Mouse (Mus musculus): ENCODE results near the gene Prkg1. TPM values are rescaled to one million over a fixed set of nuclear protein-coding genes. Genes with fewer than 3 reads are reported as not detected.

Gene Prkg1
- 0.69 and 0.74 TPM in 2 replicates for polyA plus RNA-seq (2015; fragmentation: Nextera tagmentation; extraction: Ambion mirVana)

GRCm38 (mm10) chr19:31764801-31765340 lies at the start of gene Prkg1:
TSS of gene Prkg1 (minus strand) at chr19:31765033.
- Histone ChIP-seq H3K36me3 (replicated peaks; ENCODE audit: insufficient read depth, low read length) (no peaks in the 10 kb centered on the region), H3K4me3 (ENCODE audit: low read depth, low read length) (peak within 1 kb of the TSS; percentile 63), H3K27ac (ENCODE audit: low read depth) (peak within 1 kb of the TSS; percentile 55; the same call in 1 of the 2 replicates), H3K4me1 (ENCODE audit: insufficient read depth) (peaks cover 20% of the 10 kb centered on the region), H3K9me3 (ENCODE audit: low read length) (no peaks in the 10 kb centered on the region), H3K27me3 (ENCODE audit: insufficient read depth, low read length) (peaks cover 36% of the 10 kb centered on the region), H3K4me2 (ENCODE audit: low read depth, low read length) (peak within 1 kb of the TSS; percentile 93), H3K9ac (replicated peaks) (peak within 1 kb of the TSS; percentile 59)
- peak; percentile 17 for DNase-seq
- WGBS (ENCODE audit: insufficient replicate concordance): under 1% methylated on average over 23 of the region's 23 CpGs
- ATAC-seq: peak; percentile 37; the same call in 1 of the 2 replicates
- no peak for TF ChIP-seq EP300 (IDR thresholded peaks at IDR 0.05; ENCODE audit: low read depth)
- TF ChIP-seq CTCF (IDR thresholded peaks at IDR 0.05; ENCODE audit: low read depth): no peak

- Histone ChIP-seq H3K9ac (replicated peaks) (no peak overlapping the region), H3K27ac (ENCODE audit: low read depth) (no peak overlapping the region), H3K4me3 (ENCODE audit: low read depth, low read length) (no peak overlapping the region), H3K27me3 (ENCODE audit: insufficient read depth, low read length) (no peaks in the 10 kb centered on the region), H3K4me2 (ENCODE audit: low read depth, low read length) (no peak overlapping the region), H3K36me3 (replicated peaks; ENCODE audit: insufficient read depth, low read length) (no peaks in the 10 kb centered on the region), H3K4me1 (ENCODE audit: insufficient read depth) (no peaks in the 10 kb centered on the region), H3K9me3 (ENCODE audit: low read length) (no peaks in the 10 kb centered on the region)
- no peak for ATAC-seq
- TF ChIP-seq CTCF (IDR thresholded peaks at IDR 0.05; ENCODE audit: low read depth): no peak
- no peak for TF ChIP-seq EP300 (IDR thresholded peaks at IDR 0.05; ENCODE audit: low read depth)
- WGBS (ENCODE audit: insufficient replicate concordance): 41% methylated on average over 4 of the region's 4 CpGs
- DNase-seq: no peak
Measured at GRCm38 (mm10) chr19:31813087-31813486, 48.3 kb upstream of the Prkg1 start.

- H3K27me3 ChIP-seq (ENCODE audit: insufficient read depth, low read length): no peaks in the 10 kb centered on the region
- TF ChIP-seq CTCF (IDR thresholded peaks at IDR 0.05; ENCODE audit: low read depth) (peak; percentile 53), EP300 (IDR thresholded peaks at IDR 0.05; ENCODE audit: low read depth) (no peak)
- H3K4me3 ChIP-seq (ENCODE audit: low read depth, low read length): no peak overlapping the region
- no peak for DNase-seq
- no peak overlapping the region for H3K27ac ChIP-seq (ENCODE audit: low read depth)
- no peaks in the 10 kb centered on the region for H3K9me3 ChIP-seq (ENCODE audit: low read length)
- ATAC-seq: no peak
- H3K36me3 ChIP-seq (replicated peaks; ENCODE audit: insufficient read depth, low read length): no peaks in the 10 kb centered on the region
- WGBS (ENCODE audit: insufficient replicate concordance): 28% methylated on average over 5 of the region's 5 CpGs
- no peaks in the 10 kb centered on the region for H3K4me1 ChIP-seq (ENCODE audit: insufficient read depth)
- no peak overlapping the region for H3K9ac ChIP-seq (replicated peaks)
- no peak overlapping the region for H3K4me2 ChIP-seq (ENCODE audit: low read depth, low read length)
Measured at GRCm38 (mm10) chr19:31811371-31811770, 46.5 kb upstream of the Prkg1 start.

GRCm38 (mm10) chr19:31805391-31805790 lies 40.6 kb upstream of the Prkg1 start:
- TF ChIP-seq EP300 (IDR thresholded peaks at IDR 0.05; ENCODE audit: low read depth) (no peak), CTCF (IDR thresholded peaks at IDR 0.05; ENCODE audit: low read depth) (no peak)
- Histone ChIP-seq H3K4me1 (ENCODE audit: insufficient read depth) (no peaks in the 10 kb centered on the region), H3K36me3 (replicated peaks; ENCODE audit: insufficient read depth, low read length) (no peaks in the 10 kb centered on the region), H3K27ac (ENCODE audit: low read depth) (no peak overlapping the region), H3K27me3 (ENCODE audit: insufficient read depth, low read length) (no peaks in the 10 kb centered on the region), H3K4me3 (ENCODE audit: low read depth, low read length) (no peak overlapping the region), H3K9ac (replicated peaks) (no peak overlapping the region), H3K9me3 (ENCODE audit: low read length) (peaks cover 3% of the 10 kb centered on the region; the same call in 1 of the 2 replicates), H3K4me2 (ENCODE audit: low read depth, low read length) (no peak overlapping the region)
- 74% methylated on average over 7 of the region's 7 CpGs for WGBS (ENCODE audit: insufficient replicate concordance)
- DNase-seq (no peak), ATAC-seq (no peak)

GRCm38 (mm10) chr19:31795485-31796046 lies 30.7 kb upstream of the Prkg1 start:
- H3K4me1 ChIP-seq (ENCODE audit: insufficient read depth): no peaks in the 10 kb centered on the region
- DNase-seq: no peak
- no peak for ATAC-seq
- no peak overlapping the region for H3K9ac ChIP-seq (replicated peaks)
- no peak overlapping the region for H3K4me3 ChIP-seq (ENCODE audit: low read depth, low read length)
- H3K27me3 ChIP-seq (ENCODE audit: insufficient read depth, low read length): no peaks in the 10 kb centered on the region
- no peaks in the 10 kb centered on the region for H3K36me3 ChIP-seq (replicated peaks; ENCODE audit: insufficient read depth, low read length)
- no peaks in the 10 kb centered on the region for H3K9me3 ChIP-seq (ENCODE audit: low read length)
- 71% methylated on average over 9 of the region's 9 CpGs for WGBS (ENCODE audit: insufficient replicate concordance)
- H3K4me2 ChIP-seq (ENCODE audit: low read depth, low read length): no peak overlapping the region
- TF ChIP-seq EP300 (IDR thresholded peaks at IDR 0.05; ENCODE audit: low read depth) (no peak), CTCF (IDR thresholded peaks at IDR 0.05; ENCODE audit: low read depth) (no peak)
- no peak overlapping the region for H3K27ac ChIP-seq (ENCODE audit: low read depth)

GRCm38 (mm10) chr19:31791724-31792123 lies 26.9 kb upstream of the Prkg1 start:
- no peaks in the 10 kb centered on the region for H3K9me3 ChIP-seq (ENCODE audit: low read length)
- WGBS (ENCODE audit: insufficient replicate concordance): 49% methylated on average over 3 of the region's 3 CpGs
- no peak for DNase-seq
- H3K36me3 ChIP-seq (replicated peaks; ENCODE audit: insufficient read depth, low read length): no peaks in the 10 kb centered on the region
- no peak for ATAC-seq
- H3K9ac ChIP-seq (replicated peaks): no peak overlapping the region
- no peak for TF ChIP-seq CTCF (IDR thresholded peaks at IDR 0.05; ENCODE audit: low read depth)
- TF ChIP-seq EP300 (IDR thresholded peaks at IDR 0.05; ENCODE audit: low read depth): no peak
- no peak overlapping the region for H3K4me3 ChIP-seq (ENCODE audit: low read depth, low read length)
- H3K27ac ChIP-seq (ENCODE audit: low read depth): no peak overlapping the region
- no peak overlapping the region for H3K4me2 ChIP-seq (ENCODE audit: low read depth, low read length)
- no peaks in the 10 kb centered on the region for H3K27me3 ChIP-seq (ENCODE audit: insufficient read depth, low read length)
- no peaks in the 10 kb centered on the region for H3K4me1 ChIP-seq (ENCODE audit: insufficient read depth)
